Mouse (Mus musculus) CH12.LX (cell line): ENCODE data around the gene Atp6v1g3. TPM values are rescaled to one million over a fixed set of nuclear protein-coding genes. Genes with fewer than 3 reads are reported as not detected.

Experiments
- DNase-seq: peaks from one replicate; pipeline ENCODE4 v3.0.0-alpha.2; 2013; ENCODE audit errors: extremely low read depth
- H3K27ac ChIP-seq: 2 replicates; pipeline ENCODE4 v1.5.1; 2012; ENCODE audit warnings: low read depth, mild to moderate bottlenecking, control low read depth, moderate library complexity; ENCODE audit not compliant: insufficient read depth
- H3K27me3 ChIP-seq: replicated peaks from 2 replicates; pipeline ENCODE3; 2012; ENCODE audit warnings: inconsistent platforms
- H3K36me3 ChIP-seq, 2 experiments: replicated peaks in 1 of 2; 2 replicates each; pipeline versions ENCODE3 to v1.6.1; 2012; ENCODE audit warnings: inconsistent platforms in 1 of 2, low read length in 1 of 2, mild to moderate bottlenecking in 1 of 2, mixed read lengths in 1 of 2, moderate library complexity in 1 of 2; ENCODE audit not compliant: control insufficient read depth in 1 of 2, insufficient read depth in 1 of 2
- H3K4me1 ChIP-seq, 2 experiments: 2 replicates each; pipeline ENCODE4 v1.6.1; 2012; ENCODE audit warnings: inconsistent platforms in 1 of 2, moderate library complexity in 1 of 2; ENCODE audit not compliant: insufficient read depth in 2 of 2, control insufficient read depth in 1 of 2
- H3K4me2 ChIP-seq: 2 replicates; pipeline ENCODE4 v1.6.1; 2012; ENCODE audit warnings: low read depth, mild to moderate bottlenecking, control low read depth; ENCODE audit not compliant: poor library complexity, insufficient read depth, severe bottlenecking
- H3K4me3 ChIP-seq, 3 experiments: fragments of 150-350 bp in 1 of 3; sonication (generic) in 1 of 3; replicated peaks in 1 of 3; 2 replicates each; pipeline versions ENCODE3 to v1.5.1; 2011 to 2012; ENCODE audit warnings: low read depth in 2 of 3, low read length in 2 of 3, mild to moderate bottlenecking in 2 of 3, moderate library complexity in 2 of 3, control low read depth in 1 of 3, improper control_type of control experiment in 1 of 3, inconsistent platforms in 1 of 3, mixed read lengths in 1 of 3; ENCODE audit not compliant: poor library complexity in 1 of 3
- H3K79me2 ChIP-seq: replicated peaks from 2 replicates; pipeline ENCODE4 v1.6.1; 2012; ENCODE audit warnings: mild to moderate bottlenecking, moderate library complexity; ENCODE audit not compliant: control insufficient read depth, poor library complexity, insufficient read depth, severe bottlenecking; ENCODE audit errors: extremely low read depth
- H3K9ac ChIP-seq: 2 replicates; pipeline ENCODE4 v1.6.1; 2012; ENCODE audit warnings: low read depth, mild to moderate bottlenecking, control low read depth, moderate library complexity; ENCODE audit not compliant: insufficient read depth
- H3K9me3 ChIP-seq: replicated peaks from 2 replicates; pipeline ENCODE3; 2012; ENCODE audit warnings: low read length, inconsistent platforms, mixed read lengths
- BHLHE40 ChIP-seq: IDR thresholded peaks from 2 replicates; pipeline ENCODE4 v1.6.1; 2011; ENCODE audit warnings: mild to moderate bottlenecking, low read depth, low read length, improper control_type of control experiment
- CHD1 ChIP-seq: IDR thresholded peaks from 2 replicates; pipeline ENCODE4 v1.6.1; 2012; ENCODE audit warnings: low read depth, low read length, improper control_type of control experiment, inconsistent platforms
- CHD2 ChIP-seq: IDR thresholded peaks from 2 replicates; pipeline ENCODE4 v1.6.1; 2011; ENCODE audit warnings: low read length, improper control_type of control experiment
- E2F4 ChIP-seq: IDR thresholded peaks from 2 replicates; pipeline ENCODE4 v1.6.1; 2011; ENCODE audit warnings: low read depth, low read length, improper control_type of control experiment; ENCODE audit not compliant: insufficient replicate concordance
- ELF1 ChIP-seq: IDR thresholded peaks from 2 replicates; pipeline ENCODE4 v1.6.1; 2014; ENCODE audit warnings: low read depth, mild to moderate bottlenecking, inconsistent platforms, low read length, improper control_type of control experiment
- EP300 ChIP-seq: IDR thresholded peaks from 2 replicates; pipeline ENCODE4 v1.6.1; 2011; ENCODE audit warnings: low read length, improper control_type of control experiment
- ETS1 ChIP-seq: conservative IDR thresholded peaks from 2 replicates; pipeline ENCODE4 v1.6.1; 2012; ENCODE audit warnings: low read depth, mild to moderate bottlenecking, inconsistent platforms, low read length, improper control_type of control experiment, moderate library complexity
- HCFC1 ChIP-seq: IDR thresholded peaks from 2 replicates; pipeline ENCODE4 v1.6.1; 2012; ENCODE audit warnings: low read depth, mild to moderate bottlenecking, inconsistent platforms, low read length, improper control_type of control experiment
- IRF4 ChIP-seq: IDR thresholded peaks from 2 replicates; pipeline ENCODE4 v1.6.1; 2014; ENCODE audit warnings: low read depth, mild to moderate bottlenecking, inconsistent platforms, low read length, improper control_type of control experiment
- JUND ChIP-seq: conservative IDR thresholded peaks from 2 replicates; pipeline ENCODE4 v1.6.1; 2011; ENCODE audit warnings: low read depth, low read length, improper control_type of control experiment
- KAT2A ChIP-seq: IDR thresholded peaks from 2 replicates; pipeline ENCODE4 v1.6.1; 2012; ENCODE audit warnings: low read length, improper control_type of control experiment, inconsistent platforms; ENCODE audit not compliant: insufficient replicate concordance
- MAX ChIP-seq: IDR thresholded peaks from 2 replicates; pipeline ENCODE4 v1.6.1; 2011; ENCODE audit warnings: low read length, improper control_type of control experiment
- MAZ ChIP-seq: IDR thresholded peaks from 2 replicates; pipeline ENCODE4 v1.6.1; 2012; ENCODE audit warnings: low read depth, mild to moderate bottlenecking, inconsistent platforms, low read length, improper control_type of control experiment, moderate library complexity
- MEF2A ChIP-seq: IDR thresholded peaks from 2 replicates; pipeline ENCODE4 v1.6.1; 2014; ENCODE audit warnings: low read depth, mild to moderate bottlenecking, inconsistent platforms, low read length, improper control_type of control experiment, borderline replicate concordance
- MXI1 ChIP-seq: IDR thresholded peaks from 2 replicates; pipeline ENCODE4 v1.6.1; 2011; ENCODE audit warnings: mild to moderate bottlenecking, low read depth, low read length, improper control_type of control experiment
- NELFE ChIP-seq: IDR thresholded peaks from 2 replicates; pipeline ENCODE4 v1.6.1; 2011; ENCODE audit warnings: low read depth, low read length, improper control_type of control experiment
- NRF1 ChIP-seq: IDR thresholded peaks from 2 replicates; pipeline ENCODE4 v1.6.1; 2014; ENCODE audit warnings: low read depth, mild to moderate bottlenecking, inconsistent platforms, low read length, improper control_type of control experiment, moderate library complexity
- PAX5 ChIP-seq: IDR thresholded peaks from 2 replicates; pipeline ENCODE4 v1.6.1; 2012; ENCODE audit warnings: low read length, inconsistent platforms, mixed read lengths
- POLR2AphosphoS2 ChIP-seq: IDR thresholded peaks from 2 replicates; pipeline ENCODE4 v1.6.1; 2011; ENCODE audit warnings: low read depth, low read length, improper control_type of control experiment
- RAD21 ChIP-seq: IDR thresholded peaks from 2 replicates; pipeline ENCODE4 v1.6.1; 2011; ENCODE audit warnings: low read depth, mild to moderate bottlenecking, low read length, improper control_type of control experiment, moderate library complexity
- RCOR1 ChIP-seq: conservative IDR thresholded peaks from 2 replicates; pipeline ENCODE4 v1.6.1; 2012; ENCODE audit warnings: low read depth, mild to moderate bottlenecking, inconsistent platforms, low read length, improper control_type of control experiment
- SIN3A ChIP-seq: IDR thresholded peaks from 2 replicates; pipeline ENCODE4 v1.6.1; 2012; ENCODE audit warnings: low read length, improper control_type of control experiment, inconsistent platforms
- SMC3 ChIP-seq: IDR thresholded peaks from 2 replicates; pipeline ENCODE4 v1.6.1; 2011; ENCODE audit warnings: low read depth, low read length, improper control_type of control experiment
- TBP ChIP-seq: conservative IDR thresholded peaks from 2 replicates; pipeline ENCODE4 v1.6.1; 2011; ENCODE audit warnings: low read depth, low read length, improper control_type of control experiment
- TCF12 ChIP-seq: IDR thresholded peaks from 2 replicates; pipeline ENCODE4 v1.6.1; 2014; ENCODE audit warnings: low read depth, mild to moderate bottlenecking, inconsistent platforms, low read length, improper control_type of control experiment
- UBTF ChIP-seq: IDR thresholded peaks from 2 replicates; pipeline ENCODE4 v1.6.1; 2012; ENCODE audit warnings: low read depth, mild to moderate bottlenecking, inconsistent platforms, low read length, improper control_type of control experiment, moderate library complexity
- USF1 ChIP-seq: IDR thresholded peaks from 2 replicates; pipeline ENCODE4 v1.6.1; 2014; ENCODE audit warnings: low read depth, mild to moderate bottlenecking, inconsistent platforms, low read length, improper control_type of control experiment
- USF2 ChIP-seq: conservative IDR thresholded peaks from 2 replicates; pipeline ENCODE4 v1.6.1; 2011; ENCODE audit warnings: low read depth, low read length, improper control_type of control experiment
- ZC3H11A ChIP-seq: IDR thresholded peaks from 2 replicates; pipeline ENCODE4 v1.6.1; 2012; ENCODE audit warnings: low read depth, mild to moderate bottlenecking, inconsistent platforms, low read length, improper control_type of control experiment
- ZKSCAN1 ChIP-seq: IDR thresholded peaks from 2 replicates; pipeline ENCODE4 v1.6.1; 2012; ENCODE audit warnings: low read depth, inconsistent platforms, low read length, improper control_type of control experiment, borderline replicate concordance
- ZMIZ1 ChIP-seq: IDR thresholded peaks from 2 replicates; pipeline ENCODE4 v1.6.1; 2012; ENCODE audit warnings: low read depth, mild to moderate bottlenecking, inconsistent platforms, low read length, improper control_type of control experiment
- ZNF384 ChIP-seq: IDR thresholded peaks from 2 replicates; pipeline ENCODE4 v1.6.1; 2012; ENCODE audit warnings: low read depth, low read length, improper control_type of control experiment, inconsistent platforms
- dilution Hi-C: fragments of 300-500 bp; cut with MboI; formaldehyde crosslinking; loops from 2 replicates; pipeline ENCODE4 v1.14.3; 2020; ENCODE audit warnings: low sequenced_read_pairs; ENCODE audit not compliant: extremely low pct_unique_long_range_greater_than_20kb, extremely low pct_ligation_motif_present
- in situ Hi-C: fragments of 300-500 bp; cut with MboI; formaldehyde crosslinking; loops from 3 replicates; pipeline ENCODE4 v1.14.3; 2019; ENCODE audit warnings: low sequenced_read_pairs, low pct_ligation_motif_present, low pct_unique_long_range_greater_than_20kb, mixed read lengths
- polyA plus RNA-seq: library from polyadenylated mRNA; unstranded; fragments of >175 nt; gene quantifications from 2 replicates; pipeline ENCODE4 v1.2.1, GENCODE M21; 2012; ENCODE audit warnings: low read depth; ENCODE audit not compliant: insufficient read length
- total RNA-seq, 2 experiments: library from RNA; depleted of rRNA; stranded (reverse); fragments of 300-350 nt in 1 of 2; fragments of >200 nt in 1 of 2; gene quantifications; 2 replicates each; pipeline ENCODE4 v1.2.3; 2012 to 2014

The Atp6v1g3 gene
- total and polyA plus RNA-seq, 3 experiments = not detected

DNA sequence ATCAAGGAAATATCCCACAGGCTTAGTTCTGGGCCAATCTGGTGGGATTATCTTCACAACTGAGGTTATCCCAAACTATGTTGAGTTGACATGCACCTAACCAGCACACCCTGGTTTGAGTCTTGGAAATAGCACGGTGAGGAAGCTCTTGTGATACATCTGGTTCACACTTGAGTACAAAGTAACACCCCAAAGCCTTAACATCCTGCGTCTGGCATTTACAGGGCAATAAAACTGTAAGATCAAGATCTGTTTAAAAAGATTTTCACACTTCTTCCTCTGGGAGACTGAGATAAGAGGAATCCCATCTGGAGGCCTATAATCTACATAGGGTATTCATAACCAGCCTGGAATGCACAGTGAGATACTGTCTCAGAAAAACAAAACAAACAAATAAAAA lies 24.6 kb downstream of the Atp6v1g3 start:
- TF ChIP-seq ZC3H11A = no peak
- no peak for TF ChIP-seq JUND
- TF ChIP-seq PAX5 = no peak
- TF ChIP-seq RCOR1 = no peak
- no peak for TF ChIP-seq POLR2AphosphoS2
- DNase-seq = no peak
- in situ Hi-C loops = no loop called here
- H3K9me3 ChIP-seq = no peaks in the 10 kb centered on the region
- no peaks in the 10 kb centered on the region for H3K36me3 ChIP-seq
- no peak overlapping the region for H3K4me2 ChIP-seq
- dilution Hi-C loops = no loop called here
- H3K79me2 ChIP-seq = no peaks in the 10 kb centered on the region
- H3K27ac ChIP-seq = no peak overlapping the region
- peaks cover 5 to 28% of the 10 kb centered on the region in 2 experiments; a peak in 2 of 4 replicates for H3K4me1 ChIP-seq
- H3K27me3 ChIP-seq = no peaks in the 10 kb centered on the region
- no peak overlapping the region for H3K9ac ChIP-seq
- no peak overlapping the region for H3K4me3 ChIP-seq

DNA sequence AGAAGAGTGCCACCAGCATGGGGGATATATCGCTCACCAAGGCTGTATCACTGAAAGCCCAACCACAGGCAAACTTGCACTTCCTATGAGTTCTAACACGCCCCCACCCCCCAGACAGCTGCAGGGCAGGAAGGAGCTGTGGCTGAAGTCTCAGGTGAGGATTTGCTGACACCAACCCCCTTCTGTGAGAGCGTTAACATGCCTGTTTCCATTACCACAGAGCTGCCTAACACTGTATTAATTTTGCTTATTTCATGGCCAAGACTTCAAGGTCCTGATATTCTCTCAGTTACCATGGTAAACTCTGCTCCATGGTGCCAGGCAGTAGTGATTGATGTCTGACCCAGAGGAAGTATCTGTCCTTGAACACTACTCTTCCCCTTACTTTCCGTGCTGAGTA lies 26.0 kb downstream of the Atp6v1g3 start:
- Histone ChIP-seq H3K4me1 (peaks cover 5 to 34% of the 10 kb centered on the region in 2 experiments; a peak in 2 of 4 replicates), H3K79me2 (no peaks in the 10 kb centered on the region), H3K4me3 (no peak overlapping the region), H3K27me3 (no peaks in the 10 kb centered on the region), H3K9ac (no peak overlapping the region), H3K9me3 (no peaks in the 10 kb centered on the region), H3K27ac (no peak overlapping the region), H3K36me3 (no peaks in the 10 kb centered on the region), H3K4me2 (no peak overlapping the region)
- peak; percentile 78 for DNase-seq
- in situ Hi-C loops = no loop called here
- dilution Hi-C loops = no loop called here
- TF ChIP-seq ZNF384 = no peak
- TF ChIP-seq RAD21 = no peak
- no peak for TF ChIP-seq KAT2A
- TF ChIP-seq ETS1 = 0 out of 2 replicates have a peak, but pooled peaks have one; percentile 21
- TF ChIP-seq MXI1 = no peak
- TF ChIP-seq SMC3 = no peak
- TF ChIP-seq ZKSCAN1 = no peak
- TF ChIP-seq EP300 = peak; percentile 30; the same call in 1 of the 2 replicates
- TF ChIP-seq SIN3A = no peak
- TF ChIP-seq IRF4 = no peak
- no peak for TF ChIP-seq TBP
- no peak for TF ChIP-seq CHD1
- TF ChIP-seq ELF1 = peak; percentile 31; the same call in 1 of the 2 replicates
- no peak for TF ChIP-seq RCOR1
- TF ChIP-seq BHLHE40 = 0 out of 2 replicates have a peak, but pooled peaks have one; percentile 44
- TF ChIP-seq HCFC1 = no peak
- TF ChIP-seq MAX = no peak
- no peak for TF ChIP-seq MAZ
- TF ChIP-seq ZC3H11A = no peak
- no peak for TF ChIP-seq NELFE
- TF ChIP-seq MEF2A = no peak
- no peak for TF ChIP-seq JUND
- no peak for TF ChIP-seq UBTF
- TF ChIP-seq NRF1 = no peak
- TF ChIP-seq ZMIZ1 = no peak
- no peak for TF ChIP-seq PAX5
- peak; percentile 47; the same call in 1 of the 2 replicates for TF ChIP-seq TCF12
- TF ChIP-seq CHD2 = no peak
- no peak for TF ChIP-seq E2F4
- TF ChIP-seq USF2 = no peak
- TF ChIP-seq POLR2AphosphoS2 = no peak
- TF ChIP-seq USF1 = no peak
